Mouse (Mus musculus) E14TG2a.4 (cell line): ENCODE results near the gene Ergic1.

Experiments
- H3K27me3 ChIP-seq: 2 replicates; pipeline ENCODE4 v1.6.1; 2014; ENCODE audit warnings: low read length, control low read depth; ENCODE audit not compliant: insufficient read depth
- H3K36me3 ChIP-seq: 2 replicates; pipeline ENCODE4 v1.6.1; 2014; ENCODE audit warnings: low read length, control low read depth; ENCODE audit not compliant: insufficient read depth
- H3K4me1 ChIP-seq: replicated peaks from 2 replicates; pipeline ENCODE4 v1.6.1; 2014; ENCODE audit warnings: low read depth, low read length, control low read depth
- H3K4me3 ChIP-seq: replicated peaks from 2 replicates; pipeline ENCODE4 v1.5.1; 2014; ENCODE audit warnings: mild to moderate bottlenecking, low read length
- H3K9me3 ChIP-seq: 2 replicates; pipeline ENCODE4 v1.6.1; 2014; ENCODE audit warnings: low read length, control low read depth
- CTCF ChIP-seq: conservative IDR thresholded peaks from 2 replicates; pipeline ENCODE4 v1.5.1; 2014; ENCODE audit warnings: low read length
- NANOG ChIP-seq: IDR thresholded peaks from 2 replicates; pipeline ENCODE4 v1.6.1; 2014; ENCODE audit warnings: borderline replicate concordance, low read length, mixed read lengths
- POU5F1 ChIP-seq: IDR thresholded peaks from 2 replicates; pipeline ENCODE4 v1.6.1; 2014; ENCODE audit warnings: low read length, borderline replicate concordance

Gene Ergic1

DNA sequence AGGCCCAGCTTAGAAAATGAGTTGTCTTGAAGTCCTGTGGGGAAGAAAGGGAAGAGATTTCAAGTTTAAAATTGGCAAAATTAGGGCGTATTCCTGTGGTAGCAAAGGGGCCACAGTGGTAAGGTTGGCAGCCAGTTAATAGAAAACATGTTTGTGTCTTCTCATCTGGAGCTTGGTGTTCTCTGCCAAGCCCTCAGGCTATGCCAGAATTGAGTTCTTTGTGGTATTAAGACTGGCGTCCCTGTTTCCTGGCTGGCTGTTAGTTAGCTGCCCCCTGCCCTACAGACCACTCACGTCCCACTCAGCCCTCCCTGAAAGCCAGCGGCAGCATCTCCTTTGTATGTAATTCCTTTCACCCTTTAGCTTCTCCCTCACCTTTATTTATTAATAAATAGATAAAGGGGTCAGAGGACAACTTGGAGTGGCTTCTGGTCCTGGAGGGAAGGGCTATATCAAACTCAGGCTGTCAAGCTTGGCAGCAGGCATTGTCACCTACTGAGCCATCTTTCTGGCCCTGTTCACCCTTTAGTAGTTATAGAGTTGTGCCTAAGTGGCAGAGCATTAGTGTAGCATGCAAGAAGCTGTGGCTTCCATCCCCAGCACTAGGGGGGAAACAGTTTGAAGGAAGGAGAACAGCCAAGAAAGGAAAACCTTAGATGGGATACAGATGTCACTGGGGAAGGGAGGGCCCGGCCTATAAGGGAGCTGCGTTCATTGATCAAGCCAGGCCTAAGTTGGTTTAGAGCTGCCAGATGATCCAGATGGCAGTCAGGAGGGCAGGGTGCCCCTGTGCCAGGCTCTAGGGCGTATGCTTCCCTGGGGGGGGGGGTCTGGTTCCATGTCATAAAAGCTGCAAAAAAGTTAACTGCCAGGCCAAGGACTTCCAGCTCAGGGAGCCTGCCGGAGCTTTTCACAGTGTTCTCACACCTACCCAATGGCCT, 127.8 kb downstream of the Ergic1 start:
- no peak overlapping the region for H3K4me3 ChIP-seq
- H3K4me1 ChIP-seq: peaks cover 34% of the 10 kb centered on the region
- TF ChIP-seq CTCF: no peak
- no peak for TF ChIP-seq NANOG
- TF ChIP-seq POU5F1: no peak
- H3K36me3 ChIP-seq: peaks cover 37% of the 10 kb centered on the region
- no peaks in the 10 kb centered on the region for H3K27me3 ChIP-seq
- H3K9me3 ChIP-seq: no peaks in the 10 kb centered on the region

DNA sequence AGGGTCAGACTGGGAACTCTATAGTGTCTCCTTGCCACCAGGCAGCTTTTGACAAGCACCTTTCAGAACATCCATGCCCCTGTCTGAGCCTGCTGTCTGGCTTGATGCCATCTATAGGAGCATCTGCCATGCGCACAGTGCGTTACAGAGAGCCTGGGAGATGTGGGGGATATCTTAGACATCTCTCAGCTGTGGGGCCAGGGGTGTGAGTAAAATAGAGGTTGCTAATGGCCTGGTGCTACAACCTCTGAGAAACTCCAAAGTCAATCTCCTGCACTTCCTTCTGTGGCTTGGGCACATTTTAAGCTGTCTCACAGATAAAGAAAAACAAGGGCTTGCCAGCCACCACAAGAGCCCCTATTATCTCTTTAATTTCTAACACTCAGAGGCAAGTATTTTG, 128.5 kb downstream of the Ergic1 start:
- peaks cover 34% of the 10 kb centered on the region for H3K4me1 ChIP-seq
- no peak overlapping the region for H3K4me3 ChIP-seq
- peaks cover 37% of the 10 kb centered on the region for H3K36me3 ChIP-seq
- H3K27me3 ChIP-seq: no peaks in the 10 kb centered on the region
- no peaks in the 10 kb centered on the region for H3K9me3 ChIP-seq
- no peak for TF ChIP-seq NANOG
- TF ChIP-seq CTCF: no peak
- TF ChIP-seq POU5F1: no peak

DNA sequence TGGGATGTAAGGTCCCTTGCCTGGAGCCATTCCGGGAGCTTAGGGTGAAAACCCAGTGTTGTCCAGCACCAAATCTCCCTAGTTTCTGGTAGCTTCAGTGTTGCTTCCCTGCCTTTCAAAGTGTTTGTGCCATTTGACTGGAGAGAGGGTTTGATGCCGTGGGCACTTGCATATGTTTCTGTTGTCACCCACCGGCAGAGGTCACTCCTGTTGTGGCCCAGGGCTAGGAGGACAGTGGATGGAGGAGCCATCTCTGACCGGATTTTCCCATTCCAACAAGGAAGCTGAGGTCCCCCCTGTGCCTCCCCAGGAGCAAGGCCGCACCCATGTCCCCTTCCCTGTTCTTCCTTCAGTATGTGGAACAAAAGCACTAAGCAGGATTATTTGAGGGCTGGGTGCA, 128.9 kb downstream of the Ergic1 start:
- TF ChIP-seq POU5F1 (no peak), CTCF (no peak), NANOG (no peak)
- no peaks in the 10 kb centered on the region for H3K27me3 ChIP-seq
- H3K4me3 ChIP-seq: no peak overlapping the region
- H3K9me3 ChIP-seq: no peaks in the 10 kb centered on the region
- H3K4me1 ChIP-seq: peaks cover 32% of the 10 kb centered on the region
- H3K36me3 ChIP-seq: peaks cover 38% of the 10 kb centered on the region

DNA sequence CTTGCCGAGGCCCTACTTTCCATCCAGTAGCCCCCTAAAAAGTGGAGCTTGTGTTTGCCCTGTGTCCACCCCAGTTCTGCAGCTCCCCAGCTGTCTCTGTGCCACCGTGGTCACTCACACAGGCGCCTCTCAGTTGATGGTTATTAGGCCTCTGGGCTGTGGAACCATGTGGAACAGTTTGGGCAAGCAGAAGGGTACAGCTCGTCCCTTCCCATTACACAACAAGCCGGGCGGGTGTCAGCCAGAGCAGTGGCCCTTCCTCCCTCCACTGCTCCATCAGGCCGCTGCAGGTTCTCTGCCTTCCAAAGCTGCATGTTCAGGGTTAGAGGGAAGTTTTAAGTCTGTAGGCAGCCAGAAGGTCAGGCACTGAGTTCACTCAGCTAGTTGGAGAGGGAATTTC, 129.8 kb downstream of the Ergic1 start:
- TF ChIP-seq NANOG (no peak), CTCF (no peak), POU5F1 (no peak)
- Histone ChIP-seq H3K4me1 (peaks cover 28% of the 10 kb centered on the region), H3K27me3 (no peaks in the 10 kb centered on the region), H3K36me3 (peaks cover 41% of the 10 kb centered on the region), H3K4me3 (no peak overlapping the region), H3K9me3 (no peaks in the 10 kb centered on the region)

DNA sequence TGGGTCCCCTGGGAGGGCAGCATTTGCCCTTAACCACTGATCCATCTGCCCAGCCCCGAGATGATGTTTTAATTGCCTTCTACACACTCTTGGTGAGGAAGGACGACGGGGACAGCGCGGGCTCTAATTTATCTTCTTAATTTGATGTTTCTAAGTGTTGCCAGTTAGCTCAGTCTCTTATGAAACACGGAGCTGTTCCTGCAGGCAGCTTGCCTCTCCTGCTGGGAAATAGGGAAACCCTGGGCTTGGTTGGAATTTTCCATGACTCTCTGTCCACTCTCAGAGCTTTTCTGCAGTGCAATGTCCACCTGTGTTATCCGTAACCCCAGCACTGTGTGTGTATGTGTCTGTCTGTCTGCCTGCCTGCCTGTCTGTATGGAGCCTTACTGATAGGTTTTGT, 132.1 kb downstream of the Ergic1 start:
- no peak overlapping the region for H3K4me3 ChIP-seq
- no peaks in the 10 kb centered on the region for H3K27me3 ChIP-seq
- peaks cover 17% of the 10 kb centered on the region for H3K4me1 ChIP-seq
- no peak for TF ChIP-seq CTCF
- no peak for TF ChIP-seq NANOG
- TF ChIP-seq POU5F1: no peak
- no peaks in the 10 kb centered on the region for H3K9me3 ChIP-seq
- H3K36me3 ChIP-seq: peaks cover 57% of the 10 kb centered on the region

DNA sequence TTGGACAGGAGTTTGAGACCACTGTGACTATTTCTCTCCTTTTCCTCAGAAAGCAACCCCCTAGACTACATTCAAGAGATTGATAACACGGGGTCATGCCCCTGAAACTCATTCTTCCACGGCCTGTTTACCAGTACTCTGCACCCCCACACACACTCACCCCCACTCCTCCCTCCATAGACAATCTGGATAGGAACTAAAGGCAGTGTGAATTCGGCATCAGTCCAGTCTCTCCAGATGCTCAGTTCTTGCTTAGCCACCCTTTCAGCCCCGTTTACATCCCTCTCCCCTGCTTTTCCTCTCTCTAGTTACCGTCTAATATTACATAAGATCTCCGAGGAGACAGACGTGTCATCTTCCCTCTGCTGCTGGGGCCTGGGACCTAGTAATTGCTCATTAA, 132.9 kb downstream of the Ergic1 start:
- TF ChIP-seq POU5F1: no peak
- TF ChIP-seq CTCF: no peak
- TF ChIP-seq NANOG: no peak
- H3K9me3 ChIP-seq: no peaks in the 10 kb centered on the region
- H3K4me1 ChIP-seq: peaks cover 17% of the 10 kb centered on the region
- H3K4me3 ChIP-seq: no peak overlapping the region
- no peaks in the 10 kb centered on the region for H3K27me3 ChIP-seq
- peaks cover 60% of the 10 kb centered on the region for H3K36me3 ChIP-seq

DNA sequence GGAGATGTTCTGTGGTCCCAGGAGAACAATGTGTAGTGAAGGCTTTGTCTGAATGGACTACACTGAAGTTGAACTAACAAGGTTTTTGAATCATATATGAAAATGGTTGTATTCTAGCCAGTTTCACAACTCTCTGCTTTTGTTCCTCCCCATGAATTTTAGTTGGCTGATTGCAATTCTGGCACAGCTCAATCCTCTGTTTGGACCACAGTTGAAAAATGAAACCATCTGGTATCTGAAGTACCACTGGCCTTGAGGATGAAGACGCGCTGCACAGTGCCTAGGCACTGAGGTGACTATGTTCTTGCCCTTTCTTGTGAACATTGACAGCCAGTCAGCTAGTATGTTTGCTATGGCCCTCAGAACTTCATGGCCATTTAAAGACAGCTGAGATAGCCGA, 133.9 kb downstream of the Ergic1 start:
- Histone ChIP-seq H3K9me3 (no peaks in the 10 kb centered on the region), H3K4me1 (peaks cover 11% of the 10 kb centered on the region), H3K27me3 (no peaks in the 10 kb centered on the region), H3K36me3 (peaks cover 69% of the 10 kb centered on the region), H3K4me3 (no peak overlapping the region)
- TF ChIP-seq POU5F1 (no peak), CTCF (no peak), NANOG (no peak)

DNA sequence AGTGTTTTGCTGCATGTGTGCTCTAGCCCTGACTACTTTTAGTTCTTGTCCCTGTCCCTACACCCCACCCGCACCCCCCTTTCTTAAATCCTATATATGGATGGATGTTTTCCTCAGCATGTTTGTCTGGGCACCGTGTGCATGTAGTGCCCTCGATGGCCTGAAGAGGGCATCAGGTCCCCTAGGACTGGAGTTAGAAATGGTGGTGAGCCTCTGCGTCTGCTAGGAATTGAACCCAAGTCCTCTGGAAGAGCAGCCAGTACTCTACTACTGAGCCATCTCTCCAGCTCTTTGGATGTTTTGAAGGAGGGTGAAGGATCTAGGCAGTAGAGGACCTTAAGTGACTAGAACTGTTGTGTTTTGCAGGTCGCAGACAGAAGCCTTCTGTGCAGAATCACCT, 137.6 kb downstream of the Ergic1 start:
- peaks cover 29% of the 10 kb centered on the region for H3K4me1 ChIP-seq
- H3K4me3 ChIP-seq: no peak overlapping the region
- H3K27me3 ChIP-seq: no peaks in the 10 kb centered on the region
- TF ChIP-seq POU5F1 (no peak), CTCF (peak; percentile 86)
- no peaks in the 10 kb centered on the region for H3K9me3 ChIP-seq
- H3K36me3 ChIP-seq: peaks cover 61% of the 10 kb centered on the region
